Mouse (Mus musculus) ovary, postnatal 14 days (tissue): ENCODE results near the gene Rerg.

ENCODE experiments used
- DNase-seq: peaks from one replicate; pipeline ENCODE4 v3.0.0; 2022; ENCODE audit warnings: low spot score

The Rerg gene

GRCm38 (mm10) chr6:137162481-137162880 is 7.8 kb downstream of the Rerg start:
- DNase-seq: no peak

DNA sequence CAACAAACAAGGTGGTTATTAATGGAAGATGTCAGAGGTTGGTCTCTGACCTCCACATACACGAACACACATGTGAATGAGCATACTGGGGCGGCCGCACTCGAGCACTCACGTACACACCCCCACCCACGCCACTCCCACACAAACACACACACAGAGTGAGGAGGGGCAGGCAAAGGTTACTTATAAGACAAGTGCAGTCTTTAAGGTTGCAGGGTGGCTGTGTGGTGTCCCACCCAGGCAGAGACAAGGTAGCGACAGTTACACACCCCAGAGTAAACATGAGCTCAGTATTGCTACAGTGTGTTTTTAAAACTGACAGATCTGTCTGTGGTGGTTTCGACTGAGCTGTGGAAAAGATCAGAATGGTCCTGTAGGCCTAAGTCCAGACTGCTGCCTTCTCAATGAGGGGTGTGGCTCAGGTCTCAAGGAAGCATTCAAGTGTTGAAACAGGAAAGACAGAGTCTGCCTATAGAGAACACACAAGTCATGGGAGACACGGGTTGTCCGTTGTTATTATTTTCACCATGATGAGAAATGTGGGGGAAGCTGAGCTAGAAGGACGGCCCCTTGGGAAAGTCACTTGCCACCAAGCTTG is 8.7 kb downstream of the Rerg start:
- no peak for DNase-seq

- no peak for DNase-seq
These were observed 10.8 kb downstream of the Rerg start for GRCm38 (mm10) chr6:137159372-137159926.

DNA sequence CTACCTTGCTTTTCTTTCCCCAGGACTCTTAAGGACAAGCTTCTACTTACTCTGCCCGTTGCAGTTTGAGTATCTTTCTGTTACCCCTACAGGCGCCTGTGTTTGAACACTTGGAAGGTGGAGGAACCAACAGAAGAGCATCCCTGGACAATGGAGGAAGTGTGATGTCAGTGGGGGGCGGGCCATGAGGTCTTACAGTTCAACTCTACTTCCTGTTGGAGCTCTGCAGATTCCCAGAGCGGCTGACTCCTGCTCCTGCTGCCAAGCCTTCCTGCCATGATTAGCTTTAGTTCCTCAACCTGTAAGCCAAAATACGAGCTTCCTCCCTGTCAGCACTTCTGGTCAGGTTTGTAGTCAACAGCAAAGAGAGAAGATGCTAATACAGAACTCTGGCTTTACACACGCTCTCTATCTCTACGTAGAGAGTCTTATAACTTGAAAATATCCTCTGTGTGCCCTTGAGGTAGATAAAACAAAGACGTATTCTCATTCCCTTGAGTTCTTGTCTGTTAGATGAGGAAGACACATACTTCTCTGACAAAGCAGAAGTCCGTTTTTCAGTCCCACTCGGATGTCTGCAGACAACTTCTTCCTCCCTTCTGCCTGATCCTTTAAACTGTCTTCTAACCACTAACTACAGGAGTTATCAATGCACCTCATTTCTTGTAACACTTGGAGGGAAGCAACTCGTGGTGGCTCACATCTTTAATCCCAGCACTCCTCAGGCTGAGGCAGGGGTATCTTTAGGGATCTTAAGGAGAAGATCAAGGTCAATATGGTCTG is 13.7 kb downstream of the Rerg start:
- DNase-seq: no peak

- DNase-seq: no peak
These were observed 14.8 kb downstream of the Rerg start for GRCm38 (mm10) chr6:137155196-137156137.

DNA sequence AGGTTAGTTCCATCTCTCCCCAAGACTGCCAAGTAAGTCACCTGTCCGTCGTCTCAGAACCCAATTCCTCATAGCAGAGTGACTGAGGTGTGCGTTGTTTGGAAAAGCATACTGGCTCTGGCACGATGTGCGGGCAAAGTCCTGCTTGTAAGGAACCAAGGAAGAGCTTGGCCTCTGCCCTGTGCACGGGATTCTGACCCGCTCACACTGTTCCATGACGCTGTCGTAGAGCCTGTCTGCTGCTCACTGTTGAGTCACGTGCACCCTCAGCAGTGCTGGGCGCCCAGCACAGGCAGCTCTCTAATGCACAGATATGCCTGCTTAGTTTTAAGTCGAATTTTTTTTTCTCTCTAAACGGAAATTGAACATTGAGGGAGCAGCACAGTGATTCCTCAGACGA is 17.3 kb downstream of the Rerg start:
- no peak for DNase-seq

- DNase-seq: no peak
These were observed 19.3 kb downstream of the Rerg start for GRCm38 (mm10) chr6:137151015-137151414.

DNA sequence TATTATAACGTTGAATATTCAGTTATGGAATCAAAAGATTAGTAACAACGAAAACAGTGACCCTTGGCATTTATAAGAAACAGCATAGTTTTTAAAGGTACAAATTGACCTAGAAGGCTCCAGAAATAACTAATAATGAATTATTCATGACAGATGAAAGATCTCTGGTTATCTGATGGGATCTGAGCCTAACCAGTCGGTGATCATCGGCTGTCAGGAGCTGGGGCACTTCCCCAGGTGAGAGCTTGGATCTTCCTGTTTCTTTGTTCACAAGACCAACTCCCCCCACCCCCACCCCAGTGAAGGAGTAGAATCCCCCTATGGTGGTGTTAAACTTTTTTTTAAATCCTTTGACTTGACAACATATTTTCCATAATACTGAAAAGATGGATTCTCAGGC is 20.5 kb downstream of the Rerg start:
- DNase-seq: no peak

DNA sequence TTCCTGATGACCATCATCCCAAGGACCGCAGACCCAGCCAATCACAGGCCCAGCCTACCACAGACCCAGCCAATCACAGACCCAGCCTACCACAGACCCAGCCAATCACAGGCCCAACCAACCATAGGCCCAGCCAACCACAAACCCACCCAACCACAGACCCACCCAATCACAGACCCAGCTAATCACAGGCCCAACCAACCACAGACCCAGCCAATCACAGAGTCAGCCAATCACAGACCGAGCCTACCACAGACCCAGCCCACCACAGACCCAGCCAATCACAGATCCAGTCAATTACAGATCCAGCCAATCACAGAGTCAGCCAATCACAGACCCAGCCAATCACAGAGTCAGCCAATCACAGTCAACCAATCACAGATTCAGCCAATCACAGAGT is 23.4 kb downstream of the Rerg start:
- no peak for DNase-seq

- no peak for DNase-seq
These were observed 24.7 kb downstream of the Rerg start for GRCm38 (mm10) chr6:137145611-137146010.

DNA sequence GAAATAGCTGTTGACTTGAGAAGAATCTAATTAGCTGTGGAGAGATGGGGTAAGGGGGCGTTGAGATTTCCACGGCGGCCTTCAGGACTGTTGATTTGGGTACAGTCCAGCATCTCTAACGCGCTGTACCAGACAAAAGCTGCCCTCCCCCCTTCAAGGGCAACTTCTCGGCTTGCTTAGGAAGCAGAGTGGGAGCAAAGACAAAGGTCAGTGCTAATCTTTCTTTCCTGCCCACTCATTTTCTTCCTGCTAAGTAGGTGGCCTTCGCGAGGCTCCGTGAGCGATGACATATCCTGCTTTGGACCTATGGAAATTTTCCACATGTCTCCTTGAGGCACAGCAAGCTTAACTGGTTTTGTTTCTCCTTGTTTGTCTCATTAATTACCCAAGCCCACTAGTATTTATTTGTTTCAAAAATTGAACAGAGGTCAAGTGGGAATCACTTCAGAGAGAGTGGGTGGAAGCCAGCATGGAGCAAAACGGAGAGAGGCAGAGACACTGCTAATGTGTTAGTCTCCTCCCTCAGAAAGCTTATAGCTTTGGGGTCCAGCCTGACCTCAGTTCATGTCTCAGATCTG is 25.2 kb downstream of the Rerg start:
- DNase-seq: no peak

DNA sequence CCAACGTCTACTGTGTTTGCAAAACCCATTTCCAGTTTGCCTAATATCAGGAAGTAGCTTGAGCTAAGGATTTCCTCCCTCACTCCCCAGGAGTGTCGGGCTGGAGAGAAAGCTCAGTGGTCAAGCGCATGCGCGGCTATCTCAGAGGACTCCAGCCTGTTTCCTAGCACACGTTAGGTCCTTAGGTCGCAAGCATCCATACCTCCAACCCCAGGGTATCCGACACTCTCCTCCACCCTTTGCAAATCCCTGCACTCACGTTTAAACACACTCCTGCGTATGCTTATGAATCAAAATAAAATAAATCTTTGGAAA is 25.8 kb downstream of the Rerg start:
- DNase-seq: no peak

GRCm38 (mm10) chr6:137143818-137144525 is 26.3 kb downstream of the Rerg start:
- DNase-seq: no peak

- no peak for DNase-seq
These were observed 27.5 kb downstream of the Rerg start for GRCm38 (mm10) chr6:137142796-137143195.

DNA sequence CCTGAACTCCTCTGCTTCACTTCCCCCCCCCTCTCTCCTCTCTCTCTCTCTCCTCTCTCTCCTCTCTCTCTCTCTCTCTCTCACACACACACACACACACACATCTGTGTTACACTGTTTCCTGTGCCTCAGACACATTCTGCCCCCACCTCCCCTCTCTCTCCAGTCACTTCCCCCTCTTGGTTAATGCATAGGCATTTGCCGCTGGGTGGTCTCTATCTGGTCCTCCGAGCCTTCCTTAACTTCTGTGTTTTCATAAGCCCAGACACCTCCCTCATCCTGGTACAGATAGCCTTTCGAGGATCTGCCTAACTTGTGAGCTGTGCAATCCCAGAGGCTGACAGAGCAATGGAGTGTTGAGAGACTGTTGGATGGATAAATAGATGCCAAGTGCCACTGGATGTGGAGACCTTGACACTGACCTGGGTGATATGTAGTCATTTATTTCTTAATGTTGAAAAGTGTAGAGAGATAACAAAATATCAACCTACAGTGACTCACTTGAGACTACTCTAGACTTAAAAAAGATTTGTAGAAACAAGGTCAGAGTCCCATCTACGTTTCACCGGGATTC is 29.0 kb downstream of the Rerg start:
- no peak for DNase-seq

DNA sequence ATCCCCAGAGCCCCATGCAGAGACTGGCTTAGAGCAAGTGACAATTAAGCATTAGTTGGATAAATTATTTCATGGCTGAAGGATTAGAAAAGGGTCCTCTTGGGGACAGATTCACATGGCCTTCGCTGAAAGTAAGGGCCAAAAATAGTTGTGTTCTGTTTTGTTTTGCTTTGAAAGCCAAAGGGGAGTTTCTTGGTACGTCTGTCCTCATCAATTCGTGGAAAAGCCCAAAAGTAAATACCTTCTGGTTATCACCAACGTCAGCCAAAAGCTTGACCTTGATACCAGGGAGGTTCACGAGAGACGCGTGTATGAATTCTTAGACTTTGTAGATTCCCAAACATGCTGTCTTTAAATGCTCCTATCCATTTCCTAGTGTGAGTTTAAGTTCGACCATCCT is 31.5 kb downstream of the Rerg start:
- no peak for DNase-seq

GRCm38 (mm10) chr6:137138391-137138790 is 31.9 kb downstream of the Rerg start:
- DNase-seq: no peak

GRCm38 (mm10) chr6:137136401-137136800 is 33.9 kb downstream of the Rerg start:
- DNase-seq: no peak

GRCm38 (mm10) chr6:137135506-137136391 is 34.5 kb downstream of the Rerg start:
- no peak for DNase-seq

DNA sequence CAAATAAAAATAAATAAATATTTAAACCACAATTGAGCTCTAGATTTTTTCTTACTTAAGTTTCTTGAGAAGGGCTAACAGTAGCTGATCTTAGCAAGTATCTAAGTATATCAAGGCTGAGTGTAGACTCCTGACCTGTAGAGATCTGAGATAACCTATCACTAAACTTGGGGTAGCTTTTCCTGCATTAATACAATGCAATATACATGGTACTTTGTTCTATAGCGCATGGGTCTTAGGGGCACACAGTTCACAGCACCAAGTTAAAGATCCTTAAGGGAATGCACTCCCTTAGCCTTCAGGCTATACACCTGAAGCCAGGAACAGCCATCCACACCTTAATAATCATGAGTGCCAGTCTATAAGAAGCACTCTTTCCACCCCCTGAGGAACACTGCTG is 38.5 kb downstream of the Rerg start:
- no peak for DNase-seq
